Mouse (Mus musculus): Measurements from ENCODE around the gene Golga7b. TPM values are rescaled to one million over a fixed set of nuclear protein-coding genes. Genes with fewer than 3 reads are reported as not detected.

Golga7b gene
- polyA plus RNA-seq, 1 experiment from 2014 or later = 0.11 TPM

- Histone ChIP-seq H3K9ac (ENCODE audit: low read length) (no peak overlapping the region), H3K27me3 (ENCODE audit: control insufficient read depth, insufficient read depth, low read depth, low read length) (no peaks in the 10 kb centered on the region; the same call in 1 of the 2 replicates), H3K36me3 (ENCODE audit: control insufficient read depth, insufficient read depth, low read length) (no peaks in the 10 kb centered on the region), H3K4me3 (ENCODE audit: low read length) (no peak overlapping the region), H3K4me2 (ENCODE audit: low read depth, low read length) (no peak overlapping the region), H3K4me1 (replicated peaks; ENCODE audit: control insufficient read depth, insufficient read depth, low read length) (no peaks in the 10 kb centered on the region), H3K27ac (ENCODE audit: low read length) (no peak overlapping the region), H3K9me3 (ENCODE audit: control insufficient read depth, low read length) (no peaks in the 10 kb centered on the region)
- ATAC-seq (ENCODE audit: low read depth) = no peak
- 44% methylated on average over 2 of the region's 2 CpGs for WGBS
These were observed 32.8 kb upstream of the Golga7b start for GRCm38 (mm10) chr19:42214601-42215000.

- no peak for ATAC-seq (ENCODE audit: low read depth)
- Histone ChIP-seq H3K36me3 (ENCODE audit: control insufficient read depth, insufficient read depth, low read length) (no peaks in the 10 kb centered on the region), H3K4me3 (ENCODE audit: low read length) (no peak overlapping the region), H3K27me3 (ENCODE audit: control insufficient read depth, insufficient read depth, low read depth, low read length) (no peaks in the 10 kb centered on the region; the same call in 1 of the 2 replicates), H3K9ac (ENCODE audit: low read length) (no peak overlapping the region), H3K4me1 (replicated peaks; ENCODE audit: control insufficient read depth, insufficient read depth, low read length) (no peaks in the 10 kb centered on the region), H3K9me3 (ENCODE audit: control insufficient read depth, low read length) (no peaks in the 10 kb centered on the region), H3K4me2 (ENCODE audit: low read depth, low read length) (no peak overlapping the region), H3K27ac (ENCODE audit: low read length) (no peak overlapping the region)
- 52% methylated on average over 7 of the region's 7 CpGs for WGBS
These were observed 30.5 kb upstream of the Golga7b start for GRCm38 (mm10) chr19:42216699-42217373.

GRCm38 (mm10) chr19:42217374-42217763, 30.0 kb upstream of the Golga7b start:
- no peak overlapping the region for H3K4me3 ChIP-seq (ENCODE audit: low read length)
- WGBS = 12% methylated on average over 2 of the region's 2 CpGs
- no peak overlapping the region for H3K9ac ChIP-seq (ENCODE audit: low read length)
- no peaks in the 10 kb centered on the region for H3K36me3 ChIP-seq (ENCODE audit: control insufficient read depth, insufficient read depth, low read length)
- ATAC-seq (ENCODE audit: low read depth) = no peak
- H3K27me3 ChIP-seq (ENCODE audit: control insufficient read depth, insufficient read depth, low read depth, low read length) = no peaks in the 10 kb centered on the region
- no peak overlapping the region for H3K27ac ChIP-seq (ENCODE audit: low read length)
- no peak overlapping the region for H3K4me2 ChIP-seq (ENCODE audit: low read depth, low read length)
- H3K9me3 ChIP-seq (ENCODE audit: control insufficient read depth, low read length) = no peaks in the 10 kb centered on the region
- no peaks in the 10 kb centered on the region for H3K4me1 ChIP-seq (replicated peaks; ENCODE audit: control insufficient read depth, insufficient read depth, low read length)

GRCm38 (mm10) chr19:42226451-42226850, 20.9 kb upstream of the Golga7b start:
- H3K27me3 ChIP-seq (ENCODE audit: control insufficient read depth, insufficient read depth, low read depth, low read length) = no peaks in the 10 kb centered on the region
- H3K9me3 ChIP-seq (ENCODE audit: control insufficient read depth, low read length) = no peaks in the 10 kb centered on the region
- 66% methylated on average over 10 of the region's 10 CpGs for WGBS
- no peak overlapping the region for H3K27ac ChIP-seq (ENCODE audit: low read length)
- no peak for ATAC-seq (ENCODE audit: low read depth)
- no peaks in the 10 kb centered on the region for H3K36me3 ChIP-seq (ENCODE audit: control insufficient read depth, insufficient read depth, low read length)
- H3K9ac ChIP-seq (ENCODE audit: low read length) = no peak overlapping the region
- H3K4me2 ChIP-seq (ENCODE audit: low read depth, low read length) = no peak overlapping the region
- H3K4me3 ChIP-seq (ENCODE audit: low read length) = no peak overlapping the region
- no peaks in the 10 kb centered on the region for H3K4me1 ChIP-seq (replicated peaks; ENCODE audit: control insufficient read depth, insufficient read depth, low read length)

- Histone ChIP-seq H3K27ac (ENCODE audit: low read length) (no peak overlapping the region), H3K9ac (ENCODE audit: low read length) (no peak overlapping the region), H3K4me3 (ENCODE audit: low read length) (no peak overlapping the region), H3K9me3 (ENCODE audit: control insufficient read depth, low read length) (no peaks in the 10 kb centered on the region), H3K4me2 (ENCODE audit: low read depth, low read length) (no peak overlapping the region), H3K4me1 (replicated peaks; ENCODE audit: control insufficient read depth, insufficient read depth, low read length) (no peaks in the 10 kb centered on the region), H3K36me3 (ENCODE audit: control insufficient read depth, insufficient read depth, low read length) (no peaks in the 10 kb centered on the region), H3K27me3 (ENCODE audit: control insufficient read depth, insufficient read depth, low read depth, low read length) (no peaks in the 10 kb centered on the region)
- whole genome bisulfite sequencing = 68% methylated on average over 17 of the region's 17 CpGs
- no peak for ATAC-seq (ENCODE audit: low read depth)
These were observed 17.7 kb upstream of the Golga7b start for GRCm38 (mm10) chr19:42229499-42230287.

GRCm38 (mm10) chr19:42230288-42230568, 17.1 kb upstream of the Golga7b start:
- H3K9ac ChIP-seq (ENCODE audit: low read length) = no peak overlapping the region
- no peak for ATAC-seq (ENCODE audit: low read depth)
- H3K36me3 ChIP-seq (ENCODE audit: control insufficient read depth, insufficient read depth, low read length) = no peaks in the 10 kb centered on the region
- 55% methylated on average over 5 of the region's 5 CpGs for WGBS
- no peak overlapping the region for H3K4me2 ChIP-seq (ENCODE audit: low read depth, low read length)
- H3K9me3 ChIP-seq (ENCODE audit: control insufficient read depth, low read length) = no peaks in the 10 kb centered on the region
- no peaks in the 10 kb centered on the region for H3K27me3 ChIP-seq (ENCODE audit: control insufficient read depth, insufficient read depth, low read depth, low read length)
- H3K27ac ChIP-seq (ENCODE audit: low read length) = no peak overlapping the region
- H3K4me3 ChIP-seq (ENCODE audit: low read length) = no peak overlapping the region
- H3K4me1 ChIP-seq (replicated peaks; ENCODE audit: control insufficient read depth, insufficient read depth, low read length) = no peaks in the 10 kb centered on the region

GRCm38 (mm10) chr19:42230986-42231385, 16.4 kb upstream of the Golga7b start:
- 70% methylated on average over 13 of the region's 13 CpGs for WGBS
- H3K27me3 ChIP-seq (ENCODE audit: control insufficient read depth, insufficient read depth, low read depth, low read length) = no peaks in the 10 kb centered on the region
- no peaks in the 10 kb centered on the region for H3K9me3 ChIP-seq (ENCODE audit: control insufficient read depth, low read length)
- H3K4me3 ChIP-seq (ENCODE audit: low read length) = no peak overlapping the region
- no peak overlapping the region for H3K27ac ChIP-seq (ENCODE audit: low read length)
- no peaks in the 10 kb centered on the region for H3K36me3 ChIP-seq (ENCODE audit: control insufficient read depth, insufficient read depth, low read length)
- H3K9ac ChIP-seq (ENCODE audit: low read length) = no peak overlapping the region
- H3K4me1 ChIP-seq (replicated peaks; ENCODE audit: control insufficient read depth, insufficient read depth, low read length) = no peaks in the 10 kb centered on the region
- no peak for ATAC-seq (ENCODE audit: low read depth)
- no peak overlapping the region for H3K4me2 ChIP-seq (ENCODE audit: low read depth, low read length)

GRCm38 (mm10) chr19:42237602-42238340, 9.6 kb upstream of the Golga7b start:
- H3K4me3 ChIP-seq (ENCODE audit: low read length) = no peak overlapping the region
- no peaks in the 10 kb centered on the region for H3K9me3 ChIP-seq (ENCODE audit: control insufficient read depth, low read length)
- H3K27ac ChIP-seq (ENCODE audit: low read length) = no peak overlapping the region
- H3K4me1 ChIP-seq (replicated peaks; ENCODE audit: control insufficient read depth, insufficient read depth, low read length) = no peaks in the 10 kb centered on the region
- H3K36me3 ChIP-seq (ENCODE audit: control insufficient read depth, insufficient read depth, low read length) = no peaks in the 10 kb centered on the region
- no peak for ATAC-seq (ENCODE audit: low read depth)
- no peaks in the 10 kb centered on the region for H3K27me3 ChIP-seq (ENCODE audit: control insufficient read depth, insufficient read depth, low read depth, low read length)
- H3K9ac ChIP-seq (ENCODE audit: low read length) = no peak overlapping the region
- WGBS = 31% methylated on average over 4 of the region's 4 CpGs
- H3K4me2 ChIP-seq (ENCODE audit: low read depth, low read length) = no peak overlapping the region

GRCm38 (mm10) chr19:42238341-42238715, 9.0 kb upstream of the Golga7b start:
- no peak for ATAC-seq (ENCODE audit: low read depth)
- H3K27ac ChIP-seq (ENCODE audit: low read length) = no peak overlapping the region
- no peak overlapping the region for H3K9ac ChIP-seq (ENCODE audit: low read length)
- no peaks in the 10 kb centered on the region for H3K9me3 ChIP-seq (ENCODE audit: control insufficient read depth, low read length)
- H3K4me1 ChIP-seq (replicated peaks; ENCODE audit: control insufficient read depth, insufficient read depth, low read length) = no peaks in the 10 kb centered on the region
- H3K4me3 ChIP-seq (ENCODE audit: low read length) = no peak overlapping the region
- H3K36me3 ChIP-seq (ENCODE audit: control insufficient read depth, insufficient read depth, low read length) = no peaks in the 10 kb centered on the region
- 68% methylated on average over 7 of the region's 7 CpGs for WGBS
- H3K27me3 ChIP-seq (ENCODE audit: control insufficient read depth, insufficient read depth, low read depth, low read length) = no peaks in the 10 kb centered on the region
- H3K4me2 ChIP-seq (ENCODE audit: low read depth, low read length) = no peak overlapping the region
